Mouse (Mus musculus) cortical plate, adult 2 months (tissue): ENCODE measurements around the gene Krtap27-1.

Source experiments
- CTCF ChIP-seq: fragments of 200-500 bp; IDR thresholded peaks from 2 replicates; pipeline ENCODE4 v1.5.1; 2011; ENCODE audit warnings: mild to moderate bottlenecking, control low read depth, low read length; ENCODE audit not compliant: insufficient read depth; ENCODE audit errors: extremely low read depth
- POLR2A ChIP-seq: fragments of 200-500 bp; IDR thresholded peaks from 2 replicates; pipeline ENCODE4 v1.6.1; 2011; ENCODE audit warnings: mild to moderate bottlenecking, low read length, control low read depth; ENCODE audit not compliant: insufficient read depth; ENCODE audit errors: extremely low read depth

DNA sequence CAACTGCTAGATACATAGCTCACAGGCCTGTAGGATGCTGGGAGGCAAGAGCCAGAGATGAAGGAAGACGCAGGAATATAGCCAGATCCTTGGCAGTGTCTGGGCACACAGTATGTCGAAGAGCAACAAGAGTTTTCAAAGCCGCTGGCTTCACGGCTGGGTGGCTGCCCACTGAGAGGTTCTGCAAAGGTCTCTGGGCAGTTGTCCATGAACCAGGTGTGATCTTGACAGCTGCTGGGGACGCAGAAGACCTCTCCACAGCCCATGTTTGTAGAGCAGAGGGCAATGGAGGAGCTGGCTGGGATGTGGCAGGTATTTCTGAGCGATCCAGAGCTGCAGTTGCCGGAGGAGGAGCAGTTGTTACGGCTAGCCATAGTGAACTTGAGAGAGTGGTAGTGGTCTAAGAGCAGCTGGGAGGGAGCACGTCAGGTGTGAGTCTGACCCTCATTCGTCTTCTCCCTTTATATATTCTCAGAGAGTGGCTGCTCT is 24.1 kb downstream of the Krtap27-1 start, which contains the start of gene Krtap26-1:
- TF ChIP-seq POLR2A: no peak
- no peak for TF ChIP-seq CTCF
